Mouse (Mus musculus): ENCODE measurements around the gene Hecw2.

The Hecw2 gene

GRCm38 (mm10) chr1:53784291-53784720 is 410.7 kb downstream of the Hecw2 start:
- peak; percentile 40 for DNase-seq (ENCODE audit: low spot score in 2 of 2)

GRCm38 (mm10) chr1:53782956-53783355 is 412.0 kb downstream of the Hecw2 start:
- DNase-seq (ENCODE audit: low spot score in 2 of 2), result no peak

GRCm38 (mm10) chr1:53782079-53782478 is 412.9 kb downstream of the Hecw2 start:
- no peak for DNase-seq (ENCODE audit: low spot score in 2 of 2)

DNA sequence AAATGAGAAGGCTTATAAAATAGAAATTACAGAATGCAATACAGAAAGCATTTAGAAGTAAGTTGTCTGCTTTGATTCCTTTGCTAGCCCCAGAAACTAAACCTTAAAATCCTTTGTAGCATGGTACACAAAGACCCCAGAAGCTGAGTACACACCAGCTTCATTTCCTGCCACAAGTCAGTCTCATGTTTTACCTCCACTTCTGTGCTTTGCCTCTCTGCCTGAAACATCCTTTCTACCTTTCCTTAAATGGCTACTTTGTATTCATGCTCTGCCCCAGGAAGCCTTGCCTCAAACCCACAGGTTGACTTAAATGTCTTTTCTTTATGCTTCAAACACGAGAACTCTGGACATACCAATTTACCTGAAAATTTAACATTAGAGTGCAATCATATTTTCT is 413.7 kb downstream of the Hecw2 start:
- no peak for DNase-seq (ENCODE audit: low spot score in 2 of 2)

GRCm38 (mm10) chr1:53776176-53776905 is 418.6 kb downstream of the Hecw2 start:
- no peak for DNase-seq (ENCODE audit: low spot score in 2 of 2)

GRCm38 (mm10) chr1:53775545-53775944 is 419.4 kb downstream of the Hecw2 start:
- DNase-seq (ENCODE audit: low spot score in 2 of 2), result no peak

DNA sequence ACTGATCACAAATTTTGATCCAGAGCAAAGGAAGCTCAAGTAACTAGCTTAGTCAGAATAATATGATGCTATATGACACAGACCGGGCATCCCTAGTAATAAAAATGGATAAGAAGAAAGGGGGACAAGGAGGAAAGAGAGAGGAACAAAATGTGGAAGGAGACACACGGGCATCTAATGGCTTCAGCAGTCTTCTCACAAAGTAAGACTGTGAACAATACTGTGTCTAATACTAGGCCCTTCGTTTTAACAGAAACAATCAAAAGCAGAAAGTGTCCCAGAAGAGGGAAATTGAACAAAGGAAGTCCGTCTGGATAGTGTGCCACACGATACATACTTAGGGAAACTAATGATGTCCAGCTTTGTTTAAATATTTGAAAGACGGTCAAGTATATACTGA is 419.9 kb downstream of the Hecw2 start:
- no peak for DNase-seq (ENCODE audit: low spot score in 2 of 2)

- DNase-seq (ENCODE audit: low spot score in 2 of 2), result no peak
Measured at GRCm38 (mm10) chr1:53774571-53774970, 420.4 kb downstream of the Hecw2 start.

GRCm38 (mm10) chr1:53773994-53774393 is 421.0 kb downstream of the Hecw2 start:
- peak; percentile 50 to 51 for DNase-seq (ENCODE audit: low spot score in 2 of 2)

- no peak for DNase-seq (ENCODE audit: low spot score in 2 of 2)
Measured at GRCm38 (mm10) chr1:53772967-53773366, 422.0 kb downstream of the Hecw2 start.

GRCm38 (mm10) chr1:53771476-53771875 is 423.5 kb downstream of the Hecw2 start:
- DNase-seq (ENCODE audit: low spot score in 2 of 2), result no peak

- no peak for DNase-seq (ENCODE audit: low spot score in 2 of 2)
Measured at GRCm38 (mm10) chr1:53766112-53766511, 428.9 kb downstream of the Hecw2 start.

DNA sequence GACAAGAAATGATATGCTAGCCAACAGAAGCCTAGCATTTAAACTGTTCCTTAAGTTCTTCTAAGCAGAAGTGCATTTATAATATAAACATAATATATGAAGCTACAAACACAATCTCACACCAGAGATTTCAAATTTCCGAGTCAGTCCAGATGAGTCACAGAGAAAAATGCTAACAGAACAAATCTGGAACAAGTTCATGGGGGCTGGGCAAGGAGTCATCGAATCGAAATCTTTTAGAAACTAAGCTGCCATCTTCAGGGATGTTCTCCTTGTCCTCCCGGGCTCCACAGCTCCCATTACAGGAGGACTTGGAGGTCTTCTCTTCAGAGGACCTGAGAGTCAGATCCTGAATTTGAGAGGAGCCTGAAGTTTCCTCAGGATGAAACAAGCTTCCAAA is 437.7 kb downstream of the Hecw2 start:
- no peak for DNase-seq (ENCODE audit: low spot score in 2 of 2)

All from heart, adult 9 months (tissue).